Comparison of ENCODE assay signal across 8 mouse cellular contexts in genomic region chr3:109341071-109341480, GRCm38 (mm10). TPM values are rescaled to one million over a fixed set of nuclear protein-coding genes. Genes with fewer than 3 reads are reported as not detected.
DNase-seq lines count a peak whose midpoint lies in the region; ATAC-seq and TF ChIP-seq lines count a peak whose summit lies in the region.

No protein-coding gene starts in this region.

- no peaks in the 10 kb centered on the region for H3K36me3 ChIP-seq in heart, embryonic 16.5 days (ENCODE audit: control insufficient read depth, insufficient read depth)
- H3K36me3 ChIP-seq in hindbrain, embryonic 13.5 days = no peaks in the 10 kb centered on the region
- H3K36me3 ChIP-seq in midbrain, embryonic 10.5 days = no peaks in the 10 kb centered on the region

- DNase-seq in heart, adult 18-20 months = no peak
- DNase-seq in midbrain, embryonic 10.5 days (ENCODE audit: low spot score) = no peak
- no peak for DNase-seq in spleen, adult 18-20 months
- DNase-seq in ovary, adult 18-20 months (ENCODE audit: low spot score) = no peak
- no peak for DNase-seq in gastrocnemius, postnatal 25 days

- peak overlapping the region; percentile 84 for H3K9ac ChIP-seq in heart, embryonic 16.5 days (ENCODE audit: low read length)
- peak overlapping the region; percentile 88 for H3K9ac ChIP-seq in hindbrain, embryonic 13.5 days

- no peak for TF ChIP-seq CTCF in bone marrow, adult 2 months (IDR thresholded peaks at IDR 0.05; ENCODE audit: control insufficient read depth, insufficient read depth, low read length)

- 1% methylated on average over 18 of the region's 18 CpGs for WGBS in heart, embryonic 16.5 days
- WGBS in bone marrow, adult 2 months = under 1% methylated on average over 18 of the region's 18 CpGs
- WGBS in hindbrain, embryonic 13.5 days = 1% methylated on average over 18 of the region's 18 CpGs
- WGBS in midbrain, embryonic 10.5 days = under 1% methylated on average over 18 of the region's 18 CpGs

- no peaks in the 10 kb centered on the region for H3K27me3 ChIP-seq in heart, embryonic 16.5 days (ENCODE audit: control insufficient read depth, insufficient read depth, low read length)
- H3K27me3 ChIP-seq in hindbrain, embryonic 13.5 days = no peaks in the 10 kb centered on the region
- H3K27me3 ChIP-seq in midbrain, embryonic 10.5 days (ENCODE audit: low read depth, poor library complexity, severe bottlenecking) = peaks cover 17% of the 10 kb centered on the region

- peaks cover 2% of the 10 kb centered on the region for H3K4me1 ChIP-seq in heart, embryonic 16.5 days (ENCODE audit: control insufficient read depth, insufficient read depth, low read length)
- no peaks in the 10 kb centered on the region; the same call in 1 of the 2 replicates for H3K4me1 ChIP-seq in bone marrow, adult 2 months (ENCODE audit: control insufficient read depth, insufficient read depth, low read length)
- peaks cover 32% of the 10 kb centered on the region for H3K4me1 ChIP-seq in hindbrain, embryonic 13.5 days (replicated peaks)
- H3K4me1 ChIP-seq in midbrain, embryonic 10.5 days = peaks cover 17% of the 10 kb centered on the region

- H3K27ac ChIP-seq in heart, embryonic 16.5 days (ENCODE audit: low read length) = peak overlapping the region; percentile 90
- H3K27ac ChIP-seq in bone marrow, adult 2 months (ENCODE audit: control insufficient read depth, insufficient read depth, low read depth, low read length, poor library complexity) = peak overlapping the region; percentile 97
- H3K27ac ChIP-seq in hindbrain, embryonic 13.5 days = peak overlapping the region; percentile 94
- H3K27ac ChIP-seq in midbrain, embryonic 10.5 days (replicated peaks) = peak overlapping the region; percentile 91

- H3K4me3 ChIP-seq in heart, embryonic 16.5 days (ENCODE audit: low read length) = peak overlapping the region; percentile 82
- H3K4me3 ChIP-seq in bone marrow, adult 2 months (replicated peaks; ENCODE audit: control insufficient read depth, low read depth, low read length) = peak overlapping the region; percentile 94
- peak overlapping the region; percentile 77 for H3K4me3 ChIP-seq in hindbrain, embryonic 13.5 days
- peak overlapping the region; percentile 76 for H3K4me3 ChIP-seq in midbrain, embryonic 10.5 days

- ATAC-seq in heart, embryonic 16.5 days (replicated peaks; ENCODE audit: extremely low read depth, insufficient read depth, low FRiP score) = peak; percentile 56; the same call in 1 of the 2 replicates
- ATAC-seq in hindbrain, embryonic 13.5 days (ENCODE audit: low FRiP score) = no peak; the same call in 1 of the 2 replicates

- no peaks in the 10 kb centered on the region for H3K9me3 ChIP-seq in heart, embryonic 16.5 days (replicated peaks; ENCODE audit: control insufficient read depth, low read length)
- H3K9me3 ChIP-seq in hindbrain, embryonic 13.5 days = no peaks in the 10 kb centered on the region
- no peaks in the 10 kb centered on the region for H3K9me3 ChIP-seq in midbrain, embryonic 10.5 days (replicated peaks)

- no peak for TF ChIP-seq POLR2A in bone marrow, adult 2 months (IDR thresholded peaks at IDR 0.05; ENCODE audit: borderline replicate concordance, control insufficient read depth, low read depth, low read length)

- peak overlapping the region; percentile 94 for H3K4me2 ChIP-seq in heart, embryonic 16.5 days (ENCODE audit: low read depth, low read length)
- H3K4me2 ChIP-seq in hindbrain, embryonic 13.5 days = peak overlapping the region; percentile 80

RNA-seq across cellular contexts. Expression of gene Vav3, which starts 0.6 kb away (rescaled TPM):
- polyA plus RNA-seq in heart, embryonic 16.5 days (2015; fragmentation: Nextera tagmentation; extraction: Ambion mirVana) = 7.5 and 8.0 TPM in 2 replicates
- total RNA-seq in heart, adult 18-20 months (2021) = 1 to 10 TPM; 4.8 to 5.4 TPM
- 8.9 and 12.7 TPM in 2 replicates for polyA plus RNA-seq in bone marrow, adult 2 months (2011; ENCODE audit: insufficient read depth, insufficient read length, low replicate concordance, missing spikeins)
- 23.2 and 24.8 TPM in 2 replicates for polyA plus RNA-seq in hindbrain, embryonic 13.5 days (2015; fragmentation: Nextera tagmentation; extraction: Ambion mirVana)
- polyA plus RNA-seq in midbrain, embryonic 10.5 days (2016; fragmentation: Nextera tagmentation; extraction: Ambion mirVana) = 7.6 and 8.4 TPM in 2 replicates
- 1 to 10 TPM; 2.2 to 3.7 TPM for total RNA-seq in gastrocnemius, postnatal 25 days (2021)
